Mouse (Mus musculus) erythroblast, embryonic 14.5 days (primary cell): ENCODE measurements around the gene Asgr1.
"Not testable (repeated sequence)": the region's sequence is repeated elsewhere in the genome, so short reads cannot be mapped to it uniquely, and the experiment has no call there.

Source experiments
- GATA1 ChIP-seq: IDR thresholded peaks from 2 replicates; pipeline ENCODE4 v1.6.1; 2012; ENCODE audit warnings: low read length, inconsistent platforms, mixed read lengths
- TAL1 ChIP-seq: IDR thresholded peaks from 3 replicates; pipeline ENCODE4 v1.6.1; 2012; ENCODE audit warnings: low read length, inconsistent platforms, mixed read lengths

- TF ChIP-seq TAL1, GATA1: not testable (repeated sequence)
These were observed 37.7 kb upstream of the Asgr1 start for GRCm38 (mm10) chr11:70016177-70016576.
